Mouse (Mus musculus) embryonic facial prominence, embryonic 15.5 days (tissue): ENCODE data around the gene Tspyl1. TPM values are rescaled to one million over a fixed set of nuclear protein-coding genes. Genes with fewer than 3 reads are reported as not detected.

Source experiments
- ATAC-seq: fragments of 200-750 bp; cut with Nextera tagmentation; 2 replicates; pipeline ENCODE4 v1.8.0; 2017; ENCODE audit warnings: low read depth, moderate TSS enrichment; ENCODE audit not compliant: insufficient number of reproducible peaks, low FRiP score, low TSS enrichment
- H3K27ac ChIP-seq: fragments of 300-500 bp; sonication (generic); replicated peaks from 2 replicates; pipeline ENCODE4 v1.5.1; 2015; ENCODE audit warnings: mild to moderate bottlenecking, inconsistent platforms
- H3K27me3 ChIP-seq: fragments of 300-500 bp; sonication (generic); 2 replicates; pipeline ENCODE4 v1.6.1; 2015; ENCODE audit warnings: inconsistent platforms
- H3K36me3 ChIP-seq: fragments of 300-500 bp; sonication (generic); 2 replicates; pipeline ENCODE4 v1.6.1; 2015; ENCODE audit warnings: mild to moderate bottlenecking, inconsistent platforms
- H3K4me1 ChIP-seq: fragments of 300-500 bp; sonication (generic); 2 replicates; pipeline ENCODE4 v1.6.1; 2015; ENCODE audit warnings: inconsistent platforms
- H3K4me2 ChIP-seq: fragments of 300-500 bp; sonication (generic); replicated peaks from 2 replicates; pipeline ENCODE4 v1.6.1; 2015; ENCODE audit warnings: mild to moderate bottlenecking, inconsistent platforms
- H3K4me3 ChIP-seq: fragments of 300-500 bp; sonication (generic); replicated peaks from 2 replicates; pipeline ENCODE4 v1.5.1; 2015; ENCODE audit warnings: mild to moderate bottlenecking, inconsistent platforms
- H3K9ac ChIP-seq: fragments of 300-500 bp; sonication (generic); 2 replicates; pipeline ENCODE4 v1.6.1; 2015; ENCODE audit warnings: inconsistent platforms
- H3K9me3 ChIP-seq: fragments of 300-500 bp; sonication (generic); replicated peaks from 2 replicates; pipeline ENCODE4 v1.6.1; 2016; ENCODE audit warnings: inconsistent platforms
- WGBS: fragments of 180-500 bp; shearing (Covaris S2); methylation state at CpG from one replicate; pipeline ENCODE4 v1.1.7; 2015; 5-methylcytosine and 5-hydroxymethylcytosine counted together
- polyA plus RNA-seq: library from polyadenylated mRNA; unstranded; fragments of >200 nt; fragmentation: Nextera tagmentation; extraction: Ambion mirVana; gene quantifications from 2 replicates; pipeline ENCODE4 v1.2.1, GENCODE M21; 2015

Tspyl1 gene
- polyA plus RNA-seq, 1 experiment from 2014 or later, result 80.1 TPM

GRCm38 (mm10) chr10:34265106-34265505, 16.9 kb upstream of the Tspyl1 start:
- no peaks in the 10 kb centered on the region for H3K4me1 ChIP-seq
- no peak overlapping the region for H3K9ac ChIP-seq
- no peak overlapping the region for H3K4me3 ChIP-seq
- WGBS, result 84% methylated on average over 4 of the region's 4 CpGs
- H3K4me2 ChIP-seq, result no peak overlapping the region
- H3K27ac ChIP-seq, result no peak overlapping the region
- H3K27me3 ChIP-seq, result no peaks in the 10 kb centered on the region
- H3K9me3 ChIP-seq, result no peaks in the 10 kb centered on the region
- ATAC-seq, result no peak
- H3K36me3 ChIP-seq, result no peaks in the 10 kb centered on the region

- no peaks in the 10 kb centered on the region for H3K36me3 ChIP-seq
- no peak overlapping the region for H3K4me2 ChIP-seq
- WGBS, result 71% methylated on average over 5 of the region's 5 CpGs
- H3K27ac ChIP-seq, result no peak overlapping the region
- H3K9ac ChIP-seq, result no peak overlapping the region
- no peak for ATAC-seq
- H3K4me1 ChIP-seq, result no peaks in the 10 kb centered on the region
- H3K9me3 ChIP-seq, result no peaks in the 10 kb centered on the region
- H3K27me3 ChIP-seq, result no peaks in the 10 kb centered on the region
- H3K4me3 ChIP-seq, result no peak overlapping the region
Observed at GRCm38 (mm10) chr10:34267312-34268070, 14.5 kb upstream of the Tspyl1 start.

GRCm38 (mm10) chr10:34271681-34272080, 10.3 kb upstream of the Tspyl1 start:
- Histone ChIP-seq H3K27me3 (no peaks in the 10 kb centered on the region), H3K4me1 (no peaks in the 10 kb centered on the region), H3K27ac (no peak overlapping the region), H3K4me3 (no peak overlapping the region), H3K4me2 (no peak overlapping the region), H3K36me3 (no peaks in the 10 kb centered on the region), H3K9ac (no peak overlapping the region), H3K9me3 (no peaks in the 10 kb centered on the region)
- no peak for ATAC-seq
- WGBS, result 42% methylated on average over 7 of the region's 7 CpGs

GRCm38 (mm10) chr10:34280591-34281175, 1.3 kb upstream of the Tspyl1 start:
- peak overlapping the region; percentile 51 for H3K4me2 ChIP-seq
- H3K4me1 ChIP-seq, result peaks cover 14% of the 10 kb centered on the region
- H3K27ac ChIP-seq, result no peak overlapping the region; the same call in 1 of the 2 replicates
- H3K9ac ChIP-seq, result no peak overlapping the region
- ATAC-seq, result no peak
- H3K27me3 ChIP-seq, result no peaks in the 10 kb centered on the region
- 22% methylated on average over 13 of the region's 13 CpGs for WGBS
- H3K4me3 ChIP-seq, result peak overlapping the region; percentile 27
- no peaks in the 10 kb centered on the region for H3K9me3 ChIP-seq
- no peaks in the 10 kb centered on the region for H3K36me3 ChIP-seq

GRCm38 (mm10) chr10:34281211-34281961, 604 bp upstream of the Tspyl1 start:
- Histone ChIP-seq H3K4me1 (peaks cover 14% of the 10 kb centered on the region), H3K4me2 (peak overlapping the region; percentile 79), H3K9me3 (no peaks in the 10 kb centered on the region), H3K27ac (peak overlapping the region; percentile 73; the same call in 1 of the 2 replicates), H3K27me3 (no peaks in the 10 kb centered on the region), H3K36me3 (no peaks in the 10 kb centered on the region), H3K4me3 (peak overlapping the region; percentile 98), H3K9ac (peak overlapping the region; percentile 94; the same call in 1 of the 2 replicates)
- 0 out of 2 replicates have a peak, but pooled peaks have one; percentile 9 for ATAC-seq
- WGBS, result 18% methylated on average over 14 of the region's 14 CpGs

GRCm38 (mm10) chr10:34282420-34283238, 639 bp downstream of the Tspyl1 start:
- H3K4me2 ChIP-seq, result peak overlapping the region; percentile 79
- WGBS, result 2% methylated on average over 47 of the region's 47 CpGs
- ATAC-seq, result peak; percentile 70

GRCm38 (mm10) chr10:34296911-34297298, 14.9 kb downstream of the Tspyl1 start:
- peak overlapping the region; percentile 90 for H3K4me2 ChIP-seq
- H3K4me3 ChIP-seq, result peak overlapping the region; percentile 74
- 4% methylated on average over 13 of the region's 13 CpGs for WGBS
- H3K9ac ChIP-seq, result no peak overlapping the region
- no peaks in the 10 kb centered on the region for H3K36me3 ChIP-seq
- no peaks in the 10 kb centered on the region for H3K9me3 ChIP-seq
- no peaks in the 10 kb centered on the region for H3K27me3 ChIP-seq
- peak overlapping the region; percentile 91; the same call in 1 of the 2 replicates for H3K27ac ChIP-seq
- no peak for ATAC-seq
- peaks cover 31% of the 10 kb centered on the region for H3K4me1 ChIP-seq

More at GRCm38 (mm10) chr10:34282420-34283238, 639 bp downstream of the Tspyl1 start:
- Histone ChIP-seq H3K9ac (peak overlapping the region; percentile 94), H3K27me3 (no peaks in the 10 kb centered on the region), H3K4me3 (peak overlapping the region; percentile 98), H3K36me3 (peaks cover 6% of the 10 kb centered on the region), H3K4me1 (peaks cover 14% of the 10 kb centered on the region), H3K9me3 (no peaks in the 10 kb centered on the region), H3K27ac (peak overlapping the region; percentile 87)

- Histone ChIP-seq H3K4me3 (peak within 1 kb of the TSS; percentile 74), H3K9ac (peak within 1 kb of the TSS; percentile 65), H3K4me2 (peak within 1 kb of the TSS; percentile 90), H3K4me1 (peaks cover 31% of the 10 kb centered on the region), H3K27ac (peak within 1 kb of the TSS; percentile 91), H3K36me3 (no peaks in the 10 kb centered on the region), H3K27me3 (no peaks in the 10 kb centered on the region), H3K9me3 (no peaks in the 10 kb centered on the region)
- WGBS, result under 1% methylated on average over 38 of the region's 38 CpGs
- peak; percentile 96 for ATAC-seq
Observed at GRCm38 (mm10) chr10:34297299-34297979, 15.4 kb downstream of the Tspyl1 start, which contains the start of gene Tspyl4. TSS of gene Tspyl4 (plus strand) at chr10:34297442.

- no peaks in the 10 kb centered on the region for H3K36me3 ChIP-seq
- peak overlapping the region; percentile 91 for H3K27ac ChIP-seq
- no peaks in the 10 kb centered on the region for H3K27me3 ChIP-seq
- H3K9me3 ChIP-seq, result no peaks in the 10 kb centered on the region
- peak overlapping the region; percentile 65 for H3K9ac ChIP-seq
- no peak for ATAC-seq
- H3K4me3 ChIP-seq, result peak overlapping the region; percentile 74
- H3K4me2 ChIP-seq, result peak overlapping the region; percentile 90
- WGBS, result 41% methylated on average over 25 of the region's 25 CpGs
- peaks cover 31% of the 10 kb centered on the region for H3K4me1 ChIP-seq
Observed at GRCm38 (mm10) chr10:34297980-34298753, 16.2 kb downstream of the Tspyl1 start.
